Mouse (Mus musculus) kidney, postnatal 0 days (tissue): ENCODE data around the gene Ooep. TPM values are rescaled to one million over a fixed set of nuclear protein-coding genes. Genes with fewer than 3 reads are reported as not detected.
A peak's percentile ranks its signal among the peaks of the same experiment; 100 is the strongest.

Source experiments
- ATAC-seq: fragments of 200-750 bp; cut with Nextera tagmentation; replicated peaks from 2 replicates; pipeline ENCODE4 v1.8.0; 2017; ENCODE audit warnings: low read depth, moderate number of reproducible peaks, moderate TSS enrichment, moderate library complexity; ENCODE audit not compliant: low FRiP score
- DNase-seq: peaks from one replicate; pipeline ENCODE4 v3.0.0-alpha.2; 2016; ENCODE audit warnings: low spot score
- H3K27ac ChIP-seq: fragments of 300-500 bp; sonication (generic); 2 replicates; pipeline ENCODE4 v1.5.1; 2014; ENCODE audit warnings: mild to moderate bottlenecking
- H3K27me3 ChIP-seq: fragments of 300-500 bp; sonication (generic); 2 replicates; pipeline ENCODE4 v1.6.1; 2014; ENCODE audit warnings: low read length, mixed read lengths; ENCODE audit not compliant: insufficient read depth
- H3K36me3 ChIP-seq: fragments of 300-500 bp; sonication (generic); 2 replicates; pipeline ENCODE4 v1.6.1; 2014; ENCODE audit warnings: low read length, mixed read lengths; ENCODE audit not compliant: insufficient read depth
- H3K4me1 ChIP-seq: fragments of 300-500 bp; sonication (generic); replicated peaks from 2 replicates; pipeline ENCODE4 v1.6.1; 2014; ENCODE audit warnings: antibody characterized with exemption, low read length, mixed read lengths; ENCODE audit not compliant: insufficient read depth
- H3K4me2 ChIP-seq: fragments of 300-500 bp; sonication (generic); 2 replicates; pipeline ENCODE4 v1.6.1; 2014; ENCODE audit warnings: mild to moderate bottlenecking, low read length, moderate library complexity, mixed read lengths
- H3K4me3 ChIP-seq: fragments of 300-500 bp; sonication (generic); replicated peaks from 2 replicates; pipeline ENCODE4 v1.5.1; 2014; ENCODE audit warnings: low read depth, low read length
- H3K9ac ChIP-seq: fragments of 300-500 bp; sonication (generic); 2 replicates; pipeline ENCODE4 v1.6.1; 2014; ENCODE audit warnings: low read depth, low read length
- H3K9me3 ChIP-seq: fragments of 300-500 bp; sonication (generic); replicated peaks from 2 replicates; pipeline ENCODE4 v1.6.1; 2016; ENCODE audit warnings: low read length, inconsistent platforms, mixed read lengths
- CTCF ChIP-seq: IDR thresholded peaks from 2 replicates; pipeline ENCODE4 v1.5.1; 2016; ENCODE audit warnings: antibody characterized with exemption, low read depth, mild to moderate bottlenecking, moderate library complexity
- WGBS: fragments of 180-500 bp; shearing (Covaris S2); extraction: QIAGEN DNeasy Blood & Tissue Kit; methylation state at CpG from one replicate; pipeline ENCODE4 v1.1.7; 2014; 5-methylcytosine and 5-hydroxymethylcytosine counted together
- polyA plus RNA-seq: library from polyadenylated mRNA; unstranded; fragments of >200 nt; fragmentation: Nextera tagmentation; extraction: Ambion mirVana; gene quantifications from 2 replicates; pipeline ENCODE4 v1.2.1, GENCODE M21; 2015

The Ooep gene
- polyA plus RNA-seq, 1 experiment from 2014 or later: 3.0 TPM

- peak; percentile 74 for TF ChIP-seq CTCF
- ATAC-seq (0 out of 2 replicates have a peak, but pooled peaks have one; percentile 33), DNase-seq (peak; percentile 33)
- H3K36me3 ChIP-seq: no peaks in the 10 kb centered on the region
- no peaks in the 10 kb centered on the region for H3K9me3 ChIP-seq
- H3K4me1 ChIP-seq: no peaks in the 10 kb centered on the region
- H3K4me3 ChIP-seq: no peak overlapping the region
- no peaks in the 10 kb centered on the region for H3K27me3 ChIP-seq
- H3K9ac ChIP-seq: no peak overlapping the region
- 40% methylated on average over 3 of the region's 3 CpGs for WGBS
- no peak overlapping the region for H3K27ac ChIP-seq
- H3K4me2 ChIP-seq: no peak overlapping the region
Observed at GRCm38 (mm10) chr9:78385893-78386292, 7.4 kb upstream of the Ooep start.

- no peak overlapping the region for H3K27ac ChIP-seq
- no peaks in the 10 kb centered on the region for H3K27me3 ChIP-seq
- ATAC-seq (no peak), DNase-seq (no peak)
- no peak for TF ChIP-seq CTCF
- WGBS: 28% methylated on average over 8 of the region's 8 CpGs
- H3K9me3 ChIP-seq: no peaks in the 10 kb centered on the region
- H3K4me1 ChIP-seq: peaks cover 6% of the 10 kb centered on the region; the same call in 1 of the 2 replicates
- H3K9ac ChIP-seq: no peak overlapping the region
- H3K4me2 ChIP-seq: peak overlapping the region; percentile 59
- H3K36me3 ChIP-seq: no peaks in the 10 kb centered on the region
- peak overlapping the region; percentile 8; the same call in 1 of the 2 replicates for H3K4me3 ChIP-seq
Observed at GRCm38 (mm10) chr9:78377546-78377945, 979 bp downstream of the Ooep start.

DNA sequence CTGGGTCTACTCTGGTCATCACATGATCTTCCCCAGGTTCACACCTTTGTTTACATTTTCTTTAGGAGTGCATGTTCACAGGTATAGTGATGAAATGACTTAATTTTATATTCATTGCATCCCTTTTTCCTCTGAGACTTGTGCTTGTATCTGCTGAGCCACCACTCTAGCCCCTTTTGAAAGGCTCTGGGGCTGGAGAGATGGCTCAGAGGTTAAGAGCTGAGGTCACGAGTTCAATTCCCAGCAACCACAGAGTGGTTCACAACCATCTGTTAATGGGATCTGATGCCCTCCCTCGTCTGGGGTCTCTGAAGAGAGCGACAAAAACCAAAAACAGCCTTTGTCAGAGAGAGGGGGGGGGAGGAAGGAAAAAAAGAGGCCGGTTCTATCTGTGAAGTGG lies 3.0 kb downstream of the Ooep start:
- no peaks in the 10 kb centered on the region for H3K9me3 ChIP-seq
- no peak for DNase-seq
- no peak overlapping the region for H3K9ac ChIP-seq
- peaks cover 6% of the 10 kb centered on the region; the same call in 1 of the 2 replicates for H3K4me1 ChIP-seq
- WGBS: 76% methylated on average over 4 of the region's 4 CpGs
- H3K27me3 ChIP-seq: no peaks in the 10 kb centered on the region
- H3K4me3 ChIP-seq: no peak overlapping the region
- no peaks in the 10 kb centered on the region for H3K36me3 ChIP-seq
- ATAC-seq: no peak
- no peak overlapping the region for H3K4me2 ChIP-seq
- H3K27ac ChIP-seq: no peak overlapping the region
- TF ChIP-seq CTCF: no peak

DNA sequence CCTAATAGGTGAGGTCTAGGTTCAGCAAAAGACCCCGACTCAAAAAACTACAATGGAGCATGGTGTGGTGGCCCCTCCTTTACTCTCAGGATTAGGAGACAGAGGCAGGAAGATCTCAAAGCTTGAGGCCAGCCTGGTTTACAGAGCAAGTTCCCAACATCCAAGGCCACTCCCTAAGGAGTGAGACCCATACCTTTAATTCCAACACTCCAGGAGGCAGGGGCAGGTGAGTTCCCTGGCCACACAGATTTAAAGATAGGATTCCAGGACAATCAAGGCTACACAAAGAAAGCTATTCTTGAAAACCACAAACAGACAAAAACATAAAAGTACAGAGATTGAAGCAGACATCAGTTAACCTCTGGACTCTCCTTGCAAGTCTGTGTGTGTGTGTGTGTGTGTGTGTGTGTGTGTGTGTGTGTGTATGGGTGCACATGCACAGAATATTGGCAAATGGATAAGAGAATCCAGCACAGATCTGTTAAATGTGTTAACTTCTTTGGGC lies 3.6 kb downstream of the Ooep start:
- H3K4me2 ChIP-seq: no peak overlapping the region
- no peak overlapping the region for H3K9ac ChIP-seq
- H3K9me3 ChIP-seq: no peaks in the 10 kb centered on the region
- no peaks in the 10 kb centered on the region for H3K36me3 ChIP-seq
- H3K4me3 ChIP-seq: no peak overlapping the region
- TF ChIP-seq CTCF: no peak
- peaks cover 6% of the 10 kb centered on the region; the same call in 1 of the 2 replicates for H3K4me1 ChIP-seq
- H3K27me3 ChIP-seq: no peaks in the 10 kb centered on the region
- ATAC-seq: no peak
- no peak for DNase-seq
- no peak overlapping the region for H3K27ac ChIP-seq
- 48% methylated on average over 1 of the region's 1 CpGs for WGBS

- no peak for DNase-seq
- Histone ChIP-seq H3K27ac (no peak overlapping the region), H3K27me3 (no peaks in the 10 kb centered on the region), H3K4me3 (no peak overlapping the region), H3K4me2 (no peak overlapping the region), H3K4me1 (peaks cover 6% of the 10 kb centered on the region; the same call in 1 of the 2 replicates), H3K9ac (no peak overlapping the region), H3K36me3 (no peaks in the 10 kb centered on the region), H3K9me3 (no peaks in the 10 kb centered on the region)
- 34% methylated on average over 5 of the region's 5 CpGs for WGBS
- no peak for ATAC-seq
- no peak for TF ChIP-seq CTCF
Observed at GRCm38 (mm10) chr9:78374397-78374796, 4.1 kb downstream of the Ooep start.

- WGBS: 76% methylated on average over 10 of the region's 10 CpGs
- peaks cover 3% of the 10 kb centered on the region; the same call in 1 of the 2 replicates for H3K4me1 ChIP-seq
- H3K4me2 ChIP-seq: no peak overlapping the region
- DNase-seq: no peak
- no peak overlapping the region for H3K4me3 ChIP-seq
- H3K27ac ChIP-seq: no peak overlapping the region
- H3K36me3 ChIP-seq: no peaks in the 10 kb centered on the region
- ATAC-seq: no peak
- no peak for TF ChIP-seq CTCF
- no peaks in the 10 kb centered on the region for H3K27me3 ChIP-seq
- no peak overlapping the region for H3K9ac ChIP-seq
- H3K9me3 ChIP-seq: no peaks in the 10 kb centered on the region
Observed at GRCm38 (mm10) chr9:78372827-78373504, 5.6 kb downstream of the Ooep start.
